Mouse (Mus musculus) spleen, postnatal 14 days (tissue): ENCODE data around the gene Lrsam1.

Source experiments
- DNase-seq, 2 experiments: peaks; one replicate each; pipeline ENCODE4 v3.0.0; 2021 to 2022; ENCODE audit warnings: low spot score in 2 of 2

Gene Lrsam1

DNA sequence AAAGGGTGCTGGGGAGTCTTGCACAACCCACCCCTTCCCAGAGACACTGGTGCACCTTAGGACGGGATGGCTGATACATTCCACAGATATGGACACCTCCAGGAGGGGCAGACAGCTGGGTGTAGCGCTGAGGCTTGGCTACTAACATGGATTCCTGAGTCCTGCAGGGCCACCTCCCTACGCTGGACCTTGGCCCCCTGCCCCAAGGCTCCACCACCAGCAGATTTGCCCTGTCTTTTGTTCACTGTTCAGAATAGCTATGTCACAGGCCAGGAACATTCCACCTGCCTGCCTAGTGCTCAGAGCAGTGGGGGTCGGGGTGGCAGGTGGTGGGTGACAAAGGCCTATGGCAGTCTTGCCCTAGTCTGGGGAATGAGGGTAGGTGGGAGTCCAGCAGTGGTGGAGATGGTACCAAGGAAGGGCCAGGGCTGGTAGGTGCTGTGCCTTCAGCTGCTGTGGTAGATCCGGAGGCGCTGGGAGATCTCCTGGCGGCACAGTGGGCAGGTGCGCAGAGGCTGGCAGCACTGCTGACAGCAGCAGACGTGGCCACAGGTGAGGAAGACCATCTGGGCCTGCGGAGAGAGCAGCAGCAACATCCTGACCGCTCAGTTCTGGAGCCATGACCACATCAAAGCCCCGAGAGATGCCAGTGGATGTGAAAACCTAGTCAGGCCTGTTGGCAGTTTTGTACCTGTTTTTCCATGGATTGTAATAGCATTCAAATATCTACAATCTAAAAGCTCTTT is 34.9 kb downstream of the Lrsam1 start:
- no peak for DNase-seq

DNA sequence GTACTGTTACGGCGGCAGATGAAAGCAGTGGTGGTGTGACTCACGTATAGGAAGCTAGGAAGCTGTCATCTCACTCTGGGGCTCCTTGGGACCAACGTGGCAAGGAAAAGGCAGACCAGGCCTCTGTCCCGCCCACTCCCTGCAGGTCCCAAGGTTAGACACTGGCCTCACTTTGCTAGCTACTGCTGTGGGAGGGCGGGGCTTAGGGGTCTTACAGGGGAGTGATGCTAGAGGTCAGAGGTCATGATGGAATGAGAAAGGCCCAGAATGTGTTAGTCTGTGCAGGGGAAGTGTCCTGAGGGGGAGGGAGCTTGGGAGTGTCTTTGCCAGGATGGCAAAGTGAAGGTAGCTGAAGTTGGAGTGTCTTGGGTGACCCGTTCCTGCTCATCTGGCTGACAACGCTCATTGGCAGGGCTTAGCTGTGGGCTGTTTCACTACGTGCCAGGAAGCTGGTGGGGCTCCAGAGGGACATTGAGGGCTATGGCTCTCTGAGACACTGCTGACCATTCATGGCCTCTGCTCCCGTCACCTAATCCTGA is 37.0 kb downstream of the Lrsam1 start:
- no peak for DNase-seq

DNA sequence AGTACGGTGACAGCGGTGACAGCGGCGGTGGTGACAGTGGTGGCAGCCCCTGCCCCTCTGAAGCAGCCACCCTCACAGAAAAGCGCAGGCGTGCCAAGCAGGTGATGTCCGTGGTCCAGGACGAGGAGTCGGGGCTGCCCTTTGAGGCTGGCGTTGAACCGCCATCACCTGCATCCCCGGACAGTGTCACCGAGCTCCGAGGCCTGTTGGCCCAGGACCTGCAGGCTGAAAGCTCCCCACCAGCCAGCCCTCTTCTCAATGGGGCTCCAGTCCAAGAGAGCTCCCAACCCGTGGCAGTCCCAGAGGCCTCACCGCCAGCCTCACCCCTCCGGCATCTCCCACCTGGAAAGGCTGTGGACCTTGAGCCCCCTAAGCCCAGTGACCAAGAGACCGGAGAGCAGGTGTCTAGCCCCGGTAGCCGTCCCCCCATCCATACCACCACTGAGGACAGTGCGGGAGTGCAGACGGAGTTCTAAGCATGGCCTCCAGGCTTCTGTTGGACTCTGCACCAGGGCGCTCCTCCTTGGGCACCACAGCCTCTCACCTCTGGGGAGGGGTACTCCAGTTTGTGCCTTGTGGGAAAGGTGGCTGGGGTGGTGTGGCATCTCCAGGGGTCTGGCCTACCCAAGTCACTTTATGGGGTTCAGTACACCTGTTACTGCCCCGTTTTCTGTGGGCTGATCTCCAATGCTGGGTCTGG is 37.7 kb downstream of the Lrsam1 start:
- DNase-seq = no peak

DNA sequence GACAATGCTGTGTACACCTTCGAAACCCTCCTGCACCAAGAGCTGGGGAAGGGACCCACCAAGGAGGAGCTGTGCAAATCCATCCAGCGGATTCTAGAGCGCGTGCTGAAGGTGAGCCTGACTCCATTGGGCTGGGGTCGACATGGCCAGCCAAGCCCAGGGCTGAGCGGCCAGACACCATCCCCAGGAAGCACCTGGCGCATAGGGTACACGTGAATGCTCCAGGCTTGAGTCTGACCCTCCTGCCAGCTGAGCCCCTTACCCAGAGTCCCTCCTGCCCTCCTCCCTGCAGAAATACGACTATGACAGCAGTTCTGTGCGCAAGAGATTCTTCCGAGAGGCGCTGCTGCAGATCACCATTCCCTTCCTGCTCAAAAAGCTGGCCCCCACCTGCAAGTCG is 38.9 kb downstream of the Lrsam1 start:
- DNase-seq = no peak

DNA sequence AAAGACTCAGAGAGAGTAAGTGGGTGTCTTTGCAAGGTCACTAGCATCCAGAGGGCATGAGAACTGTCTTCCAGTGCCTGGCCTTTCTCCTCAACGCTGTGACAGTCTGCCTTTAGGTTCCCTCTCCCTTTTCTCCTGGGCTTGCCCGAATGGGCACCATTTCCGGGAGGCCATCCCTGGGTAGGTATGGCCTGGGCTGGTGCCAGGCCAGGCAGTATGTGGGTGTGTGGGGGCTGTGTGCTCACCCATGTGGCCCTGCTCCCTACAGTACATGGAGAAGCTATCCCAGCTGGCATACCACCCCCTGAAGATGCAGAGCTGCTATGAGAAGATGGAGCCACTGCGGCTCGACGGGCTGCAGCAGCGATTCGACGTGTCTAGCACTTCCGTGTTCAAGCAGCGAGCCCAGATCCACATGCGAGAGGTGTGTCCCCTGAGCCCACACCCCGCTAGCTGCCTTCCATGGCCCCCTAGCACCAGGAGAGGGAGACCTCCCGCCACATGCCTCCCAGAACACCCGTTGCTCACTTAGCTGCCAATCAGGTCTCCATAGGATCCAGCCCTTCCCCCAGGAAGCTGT is 39.5 kb downstream of the Lrsam1 start:
- no peak for DNase-seq

DNA sequence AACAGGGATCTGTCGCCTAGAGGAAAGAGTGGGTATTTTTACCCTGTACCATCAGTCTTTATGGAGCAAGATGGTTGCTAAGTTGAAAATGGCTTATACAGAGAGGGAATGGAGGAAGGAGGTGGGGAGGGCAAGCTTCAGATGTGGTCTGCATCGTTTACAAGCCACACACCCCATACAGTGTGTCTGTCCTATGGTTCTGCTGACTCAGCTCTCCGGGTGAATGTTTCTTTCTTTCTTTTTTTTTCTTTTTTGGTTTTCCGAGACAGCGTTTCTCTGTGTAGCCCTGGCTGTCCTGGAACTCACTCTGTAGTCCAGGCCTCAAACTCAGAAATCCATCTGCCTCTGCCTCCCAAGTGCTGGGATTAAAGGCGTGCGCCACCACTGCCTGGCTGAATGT is 40.2 kb downstream of the Lrsam1 start:
- no peak for DNase-seq

DNA sequence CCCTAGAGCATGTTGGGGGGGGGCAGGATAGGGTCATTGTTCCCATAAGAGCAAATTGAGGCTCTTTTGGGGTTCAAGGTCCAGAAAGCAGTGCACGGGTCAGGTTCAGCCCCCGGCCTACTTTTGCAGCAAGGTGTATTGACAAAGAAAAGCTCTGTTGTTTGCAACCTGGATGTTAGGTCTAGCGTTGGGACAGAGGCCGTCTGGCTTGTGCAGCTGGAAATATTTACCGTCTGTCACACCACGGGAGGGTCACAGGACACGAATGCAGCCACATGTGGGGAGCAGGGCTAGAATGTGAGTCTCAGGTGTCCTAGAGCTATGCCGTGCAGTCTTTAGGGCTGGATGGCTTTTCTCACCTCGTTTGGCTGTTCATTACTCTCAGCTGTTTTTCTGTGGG is 43.0 kb downstream of the Lrsam1 start:
- DNase-seq = no peak

DNA sequence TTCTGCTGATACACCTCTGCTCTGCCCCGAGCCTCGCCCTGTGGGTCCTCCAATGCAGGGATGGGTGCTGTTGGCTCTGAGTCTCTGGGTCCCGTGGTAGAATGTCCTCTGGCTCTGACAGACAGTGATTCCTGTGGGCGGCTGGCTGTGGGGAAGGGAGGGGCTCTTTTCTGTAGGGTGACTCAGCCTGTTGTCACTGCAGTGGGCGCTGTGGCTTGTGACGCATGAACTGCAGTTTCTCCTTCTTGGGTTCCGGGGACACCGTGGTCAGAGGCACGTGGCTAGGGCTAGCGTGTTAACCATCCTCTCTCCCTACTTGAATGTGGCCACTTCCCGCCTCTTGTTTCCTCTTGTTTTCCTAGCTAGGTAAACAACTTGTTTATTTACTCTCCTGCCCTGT is 43.9 kb downstream of the Lrsam1 start:
- DNase-seq = no peak

DNA sequence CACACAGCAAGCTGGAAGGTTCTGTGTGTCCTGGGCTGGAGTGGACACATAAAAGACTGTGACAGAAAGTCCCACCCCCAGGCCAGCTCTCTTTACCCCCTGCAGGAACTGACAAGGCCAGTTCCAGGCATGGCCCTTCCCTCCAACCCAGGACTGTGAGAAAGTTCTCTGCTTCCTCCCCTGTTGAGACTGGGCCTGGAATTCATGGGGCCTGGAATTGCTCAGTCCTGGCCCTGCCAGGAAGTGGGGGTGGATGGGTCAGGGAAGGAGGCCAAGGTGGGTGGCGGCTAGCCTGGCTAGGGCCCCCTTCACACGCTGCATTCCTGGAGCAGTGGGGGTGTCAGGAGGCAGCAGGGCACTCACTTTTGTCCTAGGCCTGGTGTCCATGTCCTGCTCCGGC is 46.5 kb downstream of the Lrsam1 start:
- DNase-seq = no peak

DNA sequence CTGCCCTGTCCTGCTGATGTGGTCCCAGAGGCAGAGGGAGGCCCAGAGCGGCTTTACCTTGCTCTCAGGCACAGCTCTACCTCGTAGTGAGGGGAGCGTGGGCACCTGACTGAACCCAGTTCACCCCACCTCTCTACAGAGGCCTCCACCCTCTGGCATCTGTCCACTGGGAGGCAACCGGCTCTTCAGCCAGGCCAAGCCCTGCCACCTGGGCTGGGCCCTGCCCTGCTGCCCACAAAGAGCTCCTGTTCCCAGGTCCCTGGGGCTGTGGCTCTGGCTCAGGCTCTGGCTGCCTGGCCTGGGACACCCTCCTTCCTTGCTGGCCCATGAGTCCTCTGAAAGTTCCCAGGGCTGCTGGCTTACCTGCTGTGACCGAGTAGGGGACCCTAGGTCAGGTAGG is 47.1 kb downstream of the Lrsam1 start:
- DNase-seq = no peak

DNA sequence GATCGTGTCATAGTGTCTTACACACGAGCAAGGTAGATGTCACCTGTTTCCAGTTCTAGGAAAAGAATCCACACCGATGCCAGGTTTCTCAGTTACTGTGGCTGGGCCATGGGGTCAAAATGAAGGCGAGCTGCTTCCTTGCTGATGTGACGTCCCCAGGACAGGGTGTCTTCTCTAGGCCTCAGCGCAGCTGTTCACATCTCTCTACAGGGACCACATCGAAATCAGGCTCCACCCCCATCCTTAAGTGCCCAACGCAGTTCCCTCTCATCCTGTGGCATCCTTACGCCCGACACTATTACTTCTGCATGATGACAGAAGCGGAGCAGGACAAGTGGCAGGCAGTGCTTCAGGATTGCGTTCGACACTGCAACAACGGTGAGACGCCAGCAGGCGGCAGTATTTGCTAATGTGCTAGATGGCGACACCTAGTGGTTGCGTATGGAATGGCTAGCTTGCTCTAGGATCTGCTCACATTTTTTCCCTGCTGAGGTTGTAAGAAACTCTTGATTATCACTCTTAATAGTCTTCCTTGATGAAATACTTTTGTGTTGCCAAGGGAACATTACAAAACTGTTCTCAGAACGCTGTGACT is 49.1 kb downstream of the Lrsam1 start:
- DNase-seq = peak; percentile 63 to 80

DNA sequence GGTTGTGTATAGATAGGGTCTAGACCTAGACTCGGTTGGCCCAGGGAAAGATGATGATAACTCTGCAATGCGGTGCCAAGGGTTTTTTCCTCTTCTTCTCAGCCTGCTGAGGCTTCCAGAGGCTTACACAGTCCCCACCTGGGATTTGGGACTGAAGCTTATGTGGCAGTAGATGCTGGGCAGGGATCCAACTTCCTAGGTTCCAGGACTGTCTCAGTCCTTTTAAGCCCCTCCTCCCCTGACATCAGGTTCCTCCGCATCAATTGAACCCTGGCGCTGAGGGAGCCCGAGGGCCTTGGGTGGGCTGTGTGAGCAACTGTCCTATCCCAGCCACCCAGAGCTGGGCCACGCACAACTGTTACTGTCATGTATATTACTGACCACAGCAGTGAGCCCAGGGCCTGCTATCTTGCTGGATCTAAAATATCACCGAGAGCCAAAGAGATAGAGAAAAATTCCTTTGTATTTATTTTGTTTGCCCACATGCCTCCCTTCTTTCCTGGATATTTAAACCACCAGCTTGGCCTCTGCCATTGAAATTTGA is 49.7 kb downstream of the Lrsam1 start:
- DNase-seq = no peak

DNA sequence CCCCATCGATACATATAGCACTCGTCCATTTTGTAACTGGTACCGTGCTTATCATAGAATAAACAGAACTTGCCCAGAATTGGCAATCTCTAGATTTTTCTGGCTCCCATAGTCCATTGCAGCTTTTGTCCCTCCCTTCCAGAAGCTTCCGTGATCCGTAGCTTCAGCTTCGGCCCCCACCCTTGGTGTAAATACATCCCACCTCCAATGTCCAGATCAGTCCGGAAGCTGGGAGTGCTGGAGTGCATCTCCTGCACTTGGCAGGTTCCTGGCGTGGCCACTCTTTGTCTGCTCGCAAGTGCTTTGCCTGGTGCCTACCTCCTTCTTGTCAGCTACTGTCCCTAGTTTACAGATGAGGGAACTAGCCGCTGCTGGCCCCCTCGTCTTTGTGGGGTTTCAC is 52.6 kb downstream of the Lrsam1 start:
- no peak for DNase-seq

DNA sequence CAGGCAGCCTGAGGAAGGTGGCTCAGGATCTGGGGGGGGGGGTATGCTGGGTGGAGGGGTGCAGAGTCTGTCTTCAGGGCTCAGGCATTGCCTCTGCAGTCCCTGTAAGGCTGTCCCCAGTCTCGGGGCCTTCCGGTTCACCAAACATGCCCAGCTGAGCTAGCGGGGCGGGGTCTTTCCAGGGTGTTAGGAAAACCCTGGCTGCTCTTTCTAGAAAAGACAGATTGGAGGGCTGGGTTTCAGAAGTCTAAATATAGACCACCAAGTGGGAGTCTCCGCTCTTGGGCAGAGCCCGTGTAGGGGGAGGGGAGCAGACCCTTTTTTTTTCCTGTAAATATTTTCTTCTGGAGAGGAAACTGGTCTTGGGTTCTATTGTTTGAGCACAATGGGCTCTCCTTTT is 53.1 kb downstream of the Lrsam1 start:
- no peak for DNase-seq

DNA sequence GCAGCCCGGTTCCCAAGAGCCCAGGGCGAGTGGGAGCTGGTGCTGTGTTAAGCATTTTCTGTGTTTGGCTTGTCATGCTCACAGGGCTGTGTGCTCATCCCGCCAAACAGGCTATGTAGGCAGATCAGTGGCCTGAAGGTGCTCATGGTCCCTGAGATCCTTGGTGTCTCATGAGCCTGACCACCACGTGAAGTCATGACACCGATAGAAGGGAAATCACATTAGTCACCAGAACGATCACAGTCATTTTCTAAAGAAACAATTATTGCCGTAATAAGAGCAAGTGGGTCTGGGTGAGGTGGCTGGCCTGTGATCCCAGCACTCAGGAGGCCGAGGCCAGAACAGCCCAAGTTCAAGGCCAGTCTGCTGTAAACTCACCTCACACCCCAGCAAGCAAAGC is 54.0 kb downstream of the Lrsam1 start:
- DNase-seq = no peak

DNA sequence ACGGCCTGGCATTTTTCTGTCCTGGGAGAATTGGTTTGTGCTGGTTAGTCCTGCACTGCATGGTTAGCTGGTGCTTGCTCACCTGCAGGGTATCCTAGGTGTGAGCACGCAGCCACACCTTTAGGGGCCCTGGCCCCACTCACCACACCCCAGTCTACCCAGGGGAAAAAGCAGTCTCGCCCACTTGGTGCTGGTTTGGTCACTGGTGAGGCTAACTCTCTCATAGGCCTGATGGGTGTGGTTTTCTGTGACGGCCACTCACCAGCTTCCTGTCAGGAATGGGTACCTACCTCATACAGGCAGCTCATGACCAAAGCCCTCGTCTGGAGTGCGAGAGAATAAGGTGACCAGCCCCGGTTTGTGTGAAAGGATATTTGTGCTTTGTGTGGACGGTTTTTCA is 56.1 kb downstream of the Lrsam1 start:
- DNase-seq = no peak

DNA sequence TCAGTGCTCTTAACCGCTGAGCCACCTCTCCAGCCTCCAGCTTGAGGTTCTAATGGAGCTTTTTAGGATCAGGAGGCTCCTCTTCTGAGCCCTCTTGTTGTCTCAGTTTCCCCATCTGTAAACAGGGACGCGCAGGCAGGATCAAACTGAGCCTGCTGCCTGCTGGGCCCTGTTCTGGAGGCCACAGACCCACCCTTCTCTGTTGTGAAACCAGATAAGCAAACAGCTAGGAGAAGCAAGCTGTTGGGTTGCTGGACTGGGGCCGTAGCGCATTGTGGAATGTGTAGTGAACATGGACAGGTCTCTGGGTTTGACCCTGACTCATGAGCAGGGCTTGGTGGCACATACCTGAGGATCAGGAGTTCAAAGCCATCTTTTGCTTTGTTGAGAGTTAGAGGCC is 56.8 kb downstream of the Lrsam1 start:
- DNase-seq = no peak

DNA sequence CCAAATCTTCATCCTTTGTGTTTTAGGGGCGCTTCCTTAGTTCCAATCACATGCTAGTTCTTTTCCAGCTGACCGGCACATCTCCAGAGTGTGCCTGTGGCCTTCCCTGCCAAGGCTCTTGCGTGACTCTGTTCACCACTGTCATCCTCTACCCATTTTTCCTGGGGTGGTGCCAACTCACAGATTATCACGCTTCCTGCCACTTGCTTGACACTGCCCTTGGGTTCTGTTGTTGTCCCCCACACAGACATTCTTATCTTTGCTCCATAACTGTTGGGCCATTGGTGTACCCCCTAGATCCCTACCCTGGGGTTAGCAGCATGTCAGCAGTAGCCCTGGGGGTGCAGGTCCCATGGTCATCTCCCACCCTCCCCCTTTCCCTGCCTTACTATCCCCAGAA is 57.9 kb downstream of the Lrsam1 start:
- DNase-seq = no peak

DNA sequence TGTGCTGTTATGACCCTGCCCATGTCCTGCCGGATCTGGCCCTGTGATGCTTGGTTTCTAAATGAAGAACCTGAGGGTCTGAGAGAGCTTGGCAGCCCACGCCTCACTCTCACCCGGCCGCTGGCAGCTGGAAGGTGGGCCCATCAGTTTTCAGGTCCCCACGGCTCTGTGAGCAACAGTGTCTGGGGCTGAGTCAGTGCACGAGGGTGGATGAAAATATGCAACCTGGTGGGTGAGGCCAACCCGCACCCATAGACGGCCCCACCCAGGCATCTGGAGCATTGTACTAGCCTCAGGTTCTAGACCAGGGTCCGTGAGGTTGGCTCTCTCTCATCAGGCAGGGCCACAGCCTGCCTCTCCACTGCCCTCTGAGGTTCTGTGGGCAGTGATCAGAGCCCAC is 59.3 kb downstream of the Lrsam1 start:
- DNase-seq = no peak

DNA sequence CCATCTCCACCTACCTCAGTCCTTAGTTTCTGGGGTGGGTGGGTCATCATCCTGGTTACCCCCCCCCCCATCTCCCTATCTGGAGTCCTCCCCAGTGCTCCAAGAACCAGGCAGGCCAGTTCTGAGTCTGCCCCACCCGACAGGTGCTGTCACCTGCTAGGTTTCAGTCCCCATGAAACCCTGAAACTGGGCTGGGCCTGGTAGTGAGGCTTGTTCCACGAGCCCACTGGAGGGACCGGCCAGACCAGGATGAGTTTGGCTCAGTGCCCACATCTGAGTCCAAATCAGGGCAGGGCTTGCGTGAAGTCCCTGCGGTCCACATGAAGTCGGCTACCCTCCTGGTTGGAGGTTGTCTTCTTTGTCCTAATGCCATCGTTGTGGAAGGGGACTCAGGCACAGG is 62.4 kb downstream of the Lrsam1 start:
- no peak for DNase-seq

DNA sequence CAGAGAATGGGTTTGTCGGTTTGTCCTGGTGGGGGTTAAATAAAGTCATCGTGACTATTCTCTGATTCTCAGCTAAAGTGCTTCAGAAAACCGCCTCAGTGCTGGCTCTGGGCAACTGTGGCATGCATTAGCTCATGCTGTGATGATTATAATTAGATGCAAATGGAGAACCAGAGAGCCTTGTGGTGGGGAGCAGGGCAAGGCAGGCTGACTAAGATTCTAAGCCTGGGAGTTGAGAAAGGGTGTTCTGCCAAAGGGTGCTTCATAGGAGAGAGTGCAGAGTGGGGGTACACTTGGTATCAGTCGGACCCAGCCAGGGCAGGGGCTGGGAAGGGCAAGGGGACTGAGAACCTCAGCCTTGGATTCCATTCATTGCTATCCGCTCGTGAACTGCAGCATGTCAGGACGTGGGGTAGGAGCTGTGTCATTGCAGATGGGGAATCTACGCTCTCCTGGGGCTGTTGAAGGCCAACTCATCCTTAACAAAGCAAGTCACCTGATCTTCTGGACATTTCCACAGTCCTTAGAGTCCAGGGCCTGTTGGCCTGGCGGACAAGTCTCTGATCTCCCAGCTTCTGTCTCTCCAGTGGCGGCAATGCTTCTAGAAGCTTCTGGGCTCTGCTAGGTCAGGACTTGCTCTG is 64.8 kb downstream of the Lrsam1 start:
- DNase-seq = no peak

DNA sequence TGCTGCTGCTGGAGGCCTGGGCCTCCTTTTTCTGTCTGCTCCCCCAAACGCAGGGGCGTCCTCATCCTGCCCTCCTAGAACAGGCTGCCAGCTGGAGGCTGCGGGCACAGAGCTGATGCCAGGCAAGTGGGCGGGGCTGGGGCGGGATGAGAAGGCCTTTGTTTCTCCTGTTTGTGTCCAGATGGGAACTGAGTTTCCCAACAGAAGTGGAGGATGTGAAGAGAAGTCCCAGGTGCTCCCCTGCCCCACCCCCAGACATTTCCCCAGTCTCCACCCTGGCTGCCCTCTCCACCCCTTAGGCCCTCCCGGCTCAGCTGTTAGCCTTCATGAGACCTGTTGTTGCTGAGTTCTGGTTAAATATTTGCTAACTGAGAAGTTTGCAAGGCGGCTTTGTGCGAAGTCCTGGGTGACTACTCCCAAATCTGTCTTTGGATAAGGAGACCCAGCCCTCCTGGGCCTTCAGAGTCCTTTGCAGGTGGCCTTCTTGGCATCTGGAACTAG is 65.8 kb downstream of the Lrsam1 start:
- no peak for DNase-seq
